Mouse (Mus musculus) forebrain, embryonic 14.5 days (tissue): ENCODE results near the gene Fam43b. TPM values are rescaled to one million over a fixed set of nuclear protein-coding genes. Genes with fewer than 3 reads are reported as not detected.

ENCODE experiments used
- ATAC-seq: fragments of 200-750 bp; cut with Nextera tagmentation; 2 replicates; pipeline ENCODE4 v1.8.0; 2017; ENCODE audit warnings: mild to moderate bottlenecking, moderate library complexity
- DNase-seq: peaks from one replicate; pipeline ENCODE4 v3.0.0-alpha.2; 2015; ENCODE audit warnings: low spot score
- H3K27ac ChIP-seq: fragments of 300-500 bp; sonication (generic); 2 replicates; pipeline ENCODE4 v1.5.1; 2014; ENCODE audit warnings: low read depth, mild to moderate bottlenecking, control low read depth, low read length, moderate library complexity
- H3K27me3 ChIP-seq: fragments of 300-500 bp; sonication (generic); replicated peaks from 2 replicates; pipeline ENCODE4 v1.6.1; 2014; ENCODE audit warnings: low read length, control low read depth, mixed read lengths; ENCODE audit not compliant: control insufficient read depth, insufficient read depth
- H3K36me3 ChIP-seq: fragments of 300-500 bp; sonication (generic); 2 replicates; pipeline ENCODE4 v1.6.1; 2014; ENCODE audit warnings: low read length, control low read depth; ENCODE audit not compliant: control insufficient read depth, insufficient read depth
- H3K4me1 ChIP-seq: fragments of 300-500 bp; sonication (generic); 2 replicates; pipeline ENCODE4 v1.6.1; 2014; ENCODE audit warnings: antibody characterized with exemption, low read length, control low read depth; ENCODE audit not compliant: control insufficient read depth, insufficient read depth
- H3K4me2 ChIP-seq: fragments of 300-500 bp; sonication (generic); 2 replicates; pipeline ENCODE4 v1.6.1; 2014; ENCODE audit warnings: mild to moderate bottlenecking, control low read depth, low read length
- H3K4me3 ChIP-seq: fragments of 300-500 bp; sonication (generic); 2 replicates; pipeline ENCODE4 v1.5.1; 2014; ENCODE audit warnings: low read depth, low read length, control low read depth
- H3K9ac ChIP-seq: fragments of 300-500 bp; sonication (generic); 2 replicates; pipeline ENCODE4 v1.6.1; 2014; ENCODE audit warnings: mild to moderate bottlenecking, low read length, control low read depth, moderate library complexity
- H3K9me3 ChIP-seq: fragments of 300-500 bp; sonication (generic); replicated peaks from 2 replicates; pipeline ENCODE4 v1.6.1; 2016; ENCODE audit warnings: low read length, control low read depth, mixed read lengths; ENCODE audit not compliant: control insufficient read depth
- WGBS: fragments of 180-500 bp; shearing (Covaris S2); extraction: QIAGEN DNeasy Blood & Tissue Kit; methylation state at CpG from one replicate; pipeline ENCODE4 v1.1.7; 2014; 5-methylcytosine and 5-hydroxymethylcytosine counted together
- polyA plus RNA-seq: library from polyadenylated mRNA; unstranded; fragments of >200 nt; fragmentation: Nextera tagmentation; extraction: Ambion mirVana; gene quantifications from 2 replicates; pipeline ENCODE4 v1.2.1, GENCODE M21; 2014

Fam43b gene
- polyA plus RNA-seq, 1 experiment from 2014 or later = 1.8 TPM

DNA sequence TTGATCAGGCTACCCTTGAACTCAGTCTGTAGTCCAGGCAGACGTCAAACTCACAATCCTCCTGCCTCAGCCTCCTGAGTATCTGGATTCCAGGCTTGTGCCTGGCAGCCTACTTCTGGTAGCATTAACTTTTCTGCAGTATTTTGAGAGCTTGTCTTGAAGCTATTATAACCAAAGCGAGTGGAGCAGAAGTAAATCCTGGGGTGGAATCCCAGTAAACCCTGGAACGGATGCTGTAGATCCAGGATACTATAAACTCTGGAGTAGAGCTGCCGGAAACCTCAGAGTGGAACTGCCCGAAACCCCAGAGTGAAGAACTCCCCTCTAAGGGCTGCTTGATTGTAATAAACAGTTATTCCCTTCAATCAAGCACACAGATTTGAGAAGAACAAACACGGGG lies 18.8 kb downstream of the Fam43b start:
- no peaks in the 10 kb centered on the region for H3K36me3 ChIP-seq
- H3K27me3 ChIP-seq = no peaks in the 10 kb centered on the region
- H3K9ac ChIP-seq = no peak overlapping the region
- H3K4me3 ChIP-seq = no peak overlapping the region
- DNase-seq (peak; percentile 62), ATAC-seq (no peak)
- 48% methylated on average over 6 of the region's 6 CpGs for WGBS
- no peaks in the 10 kb centered on the region for H3K4me1 ChIP-seq
- H3K4me2 ChIP-seq = no peak overlapping the region
- no peaks in the 10 kb centered on the region for H3K9me3 ChIP-seq
- no peak overlapping the region for H3K27ac ChIP-seq

DNA sequence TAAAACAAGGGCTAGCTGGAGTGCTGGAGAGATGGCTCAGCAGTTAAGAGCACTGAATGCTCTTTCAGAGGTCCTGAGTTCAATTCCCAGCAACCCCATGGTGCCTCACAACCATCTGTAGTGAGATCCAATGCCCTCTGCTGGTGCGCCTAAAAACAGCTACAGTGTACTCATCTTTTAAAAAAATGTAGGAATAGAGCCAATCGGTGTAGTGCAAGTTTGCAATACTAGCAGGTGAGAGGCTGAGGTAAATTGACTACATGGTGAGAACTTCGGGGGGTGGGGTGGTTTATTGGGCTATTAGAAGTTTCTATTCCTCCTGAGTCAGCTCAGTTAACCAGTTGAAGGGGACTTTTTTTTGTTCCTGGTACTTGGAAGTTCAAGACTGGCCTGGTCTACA lies 21.2 kb downstream of the Fam43b start:
- Histone ChIP-seq H3K27me3 (no peaks in the 10 kb centered on the region), H3K4me3 (no peak overlapping the region), H3K9me3 (no peaks in the 10 kb centered on the region), H3K27ac (no peak overlapping the region), H3K4me1 (no peaks in the 10 kb centered on the region), H3K4me2 (no peak overlapping the region), H3K9ac (no peak overlapping the region), H3K36me3 (no peaks in the 10 kb centered on the region)
- DNase-seq = no peak
- WGBS = 86% methylated on average over 3 of the region's 3 CpGs
- ATAC-seq = no peak

DNA sequence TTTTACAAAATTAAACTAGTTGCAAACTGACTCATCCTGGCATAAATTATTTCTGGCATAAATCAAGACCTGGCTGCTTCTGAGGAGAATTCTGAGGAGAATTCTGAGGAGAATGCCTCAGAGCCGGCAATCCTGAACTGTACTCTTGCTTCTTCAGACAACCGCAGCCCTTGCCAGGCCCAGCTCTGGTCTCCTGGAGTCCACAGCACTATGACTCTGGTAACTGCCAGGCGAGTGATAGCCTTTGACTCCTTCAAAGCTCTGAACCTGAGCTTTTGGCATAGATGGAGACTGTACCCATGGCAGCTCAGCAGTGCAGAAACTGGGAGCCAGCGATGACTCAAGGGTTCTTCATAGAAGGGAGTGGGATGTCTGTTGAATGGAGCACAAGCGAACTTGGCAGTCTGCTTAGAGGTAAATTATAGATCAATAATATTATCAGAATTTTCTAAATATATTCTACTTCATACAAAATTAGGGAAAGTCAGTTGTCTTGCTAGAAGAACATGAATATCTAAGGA lies 25.3 kb downstream of the Fam43b start:
- Histone ChIP-seq H3K9ac (no peak overlapping the region), H3K27ac (no peak overlapping the region), H3K4me2 (no peak overlapping the region), H3K4me1 (peaks cover 7% of the 10 kb centered on the region; the same call in 1 of the 2 replicates), H3K36me3 (no peaks in the 10 kb centered on the region), H3K4me3 (no peak overlapping the region), H3K9me3 (no peaks in the 10 kb centered on the region), H3K27me3 (0 out of 2 replicates have a peak, but pooled peaks cover 4% of the 10 kb centered on the region)
- DNase-seq (no peak), ATAC-seq (no peak)
- WGBS = 87% methylated on average over 5 of the region's 5 CpGs

DNA sequence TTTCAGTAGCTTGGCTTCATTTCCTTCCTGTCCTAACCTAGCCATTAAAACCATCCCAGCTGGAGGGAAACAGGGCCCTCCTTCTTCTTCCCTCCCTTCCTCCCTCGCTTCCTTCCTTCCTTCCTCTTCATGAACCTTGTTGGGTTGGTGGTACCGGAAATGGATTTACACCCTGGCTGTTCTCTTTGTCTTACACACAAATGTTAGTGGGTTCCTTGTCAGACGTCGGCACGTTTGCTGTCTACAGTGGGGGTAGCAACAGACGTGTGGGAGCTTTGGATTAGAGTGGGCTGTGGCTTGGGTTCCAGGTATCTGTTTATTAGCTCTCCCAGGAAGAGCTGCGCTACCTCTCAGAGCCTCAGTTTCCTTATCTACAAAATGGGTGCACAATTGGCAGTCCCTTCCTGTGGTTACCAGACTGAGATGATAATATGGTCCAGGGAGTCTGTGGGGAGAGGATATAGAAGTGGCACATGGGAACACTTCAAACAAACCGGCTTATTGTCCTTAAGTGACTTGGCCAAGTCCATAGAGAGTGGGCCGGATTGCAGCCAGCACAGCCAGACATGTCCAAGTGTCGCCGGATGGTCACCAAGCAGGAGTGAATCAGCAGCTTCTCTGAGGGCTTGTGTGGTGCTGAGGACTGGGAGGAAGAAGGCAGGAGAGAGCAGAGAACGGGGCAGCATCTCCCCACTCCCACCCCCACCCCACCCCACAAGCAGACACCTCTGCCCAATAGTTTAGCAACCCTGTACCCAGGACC lies 27.6 kb downstream of the Fam43b start:
- no peak overlapping the region for H3K27ac ChIP-seq
- no peak overlapping the region for H3K4me3 ChIP-seq
- H3K4me2 ChIP-seq = peak overlapping the region; percentile 44; the same call in 1 of the 2 replicates
- DNase-seq (no peak), ATAC-seq (no peak)
- 82% methylated on average over 12 of the region's 12 CpGs for WGBS
- H3K27me3 ChIP-seq = 0 out of 2 replicates have a peak, but pooled peaks cover 4% of the 10 kb centered on the region
- H3K4me1 ChIP-seq = peaks cover 7% of the 10 kb centered on the region; the same call in 1 of the 2 replicates
- no peak overlapping the region for H3K9ac ChIP-seq
- H3K9me3 ChIP-seq = no peaks in the 10 kb centered on the region
- H3K36me3 ChIP-seq = no peaks in the 10 kb centered on the region

DNA sequence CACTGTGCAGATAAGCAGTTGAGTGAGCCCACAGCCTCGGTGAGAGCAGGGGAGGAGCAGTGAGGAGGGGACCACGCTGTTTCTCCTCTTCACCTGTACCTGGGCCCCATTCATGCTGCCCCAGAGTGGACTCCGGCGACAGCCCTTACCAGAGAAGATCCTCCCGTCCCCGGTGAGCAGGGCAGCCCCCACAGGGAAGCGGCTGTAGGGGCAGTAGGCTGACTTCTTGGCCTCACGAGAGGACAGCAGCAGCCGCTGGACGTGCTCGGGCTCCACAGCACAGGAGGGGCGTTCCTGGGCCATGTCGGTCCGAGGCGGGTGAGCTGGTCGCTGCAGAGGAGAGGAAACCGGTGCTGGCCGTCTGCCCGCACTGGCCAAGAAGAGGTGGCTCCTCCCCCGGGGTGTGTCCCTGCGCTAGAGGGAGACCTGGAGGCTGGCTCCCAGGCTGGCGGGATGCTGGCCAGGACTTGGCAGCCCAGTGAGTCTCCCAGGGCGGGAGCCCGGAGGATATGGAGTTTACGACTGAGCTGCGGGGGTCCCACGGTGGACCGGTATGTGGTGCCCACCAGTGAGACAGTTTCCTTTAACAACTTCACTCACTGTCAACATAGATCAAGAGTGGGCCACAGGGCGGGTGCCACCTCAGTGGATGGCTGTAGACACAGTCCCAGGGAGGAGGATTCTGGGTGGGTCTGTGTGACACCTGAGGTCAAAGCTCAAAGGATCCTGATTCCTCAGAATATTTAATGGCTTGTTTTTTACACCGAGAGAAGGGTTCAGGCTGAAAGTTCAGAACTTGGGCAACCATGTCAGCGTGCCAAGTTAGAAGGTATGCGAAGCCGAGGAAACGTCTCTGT lies 28.5 kb downstream of the Fam43b start, which contains the start of gene Cda:
Gene Cda (minus strand): TSS at position 352 of the 857 bp plus-strand sequence.
- peak; percentile 78 for DNase-seq

DNA sequence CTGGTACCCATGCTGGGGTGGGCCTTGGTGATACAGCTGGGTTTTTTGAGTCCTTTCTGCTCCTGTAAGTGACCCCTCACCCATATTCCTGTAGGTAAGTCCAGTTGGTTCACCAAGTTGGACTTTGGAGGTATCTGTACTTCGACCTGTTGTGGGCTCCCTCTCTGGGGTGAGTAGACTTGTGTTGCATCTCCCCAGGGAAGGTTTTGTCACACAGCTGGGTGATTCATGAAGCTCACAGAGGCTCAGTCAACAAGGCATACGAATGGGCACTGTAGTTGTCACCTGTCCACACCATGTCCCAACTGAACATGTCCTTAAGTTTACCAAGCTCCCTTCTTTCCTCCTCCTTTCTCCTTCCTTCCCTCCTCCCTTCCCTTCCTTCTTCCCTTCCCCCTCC lies 29.8 kb downstream of the Fam43b start:
- H3K36me3 ChIP-seq = no peaks in the 10 kb centered on the region
- ATAC-seq (no peak), DNase-seq (no peak)
- no peaks in the 10 kb centered on the region for H3K9me3 ChIP-seq
- H3K4me1 ChIP-seq = peaks cover 7% of the 10 kb centered on the region; the same call in 1 of the 2 replicates
- 69% methylated on average over 2 of the region's 2 CpGs for WGBS
- H3K4me3 ChIP-seq = no peak overlapping the region
- H3K27me3 ChIP-seq = 0 out of 2 replicates have a peak, but pooled peaks cover 4% of the 10 kb centered on the region
- H3K9ac ChIP-seq = no peak overlapping the region
- no peak overlapping the region for H3K27ac ChIP-seq
- H3K4me2 ChIP-seq = no peak overlapping the region

More for the DNA sequence above, 28.5 kb downstream of the Fam43b start, which contains the start of gene Cda:
- Histone ChIP-seq H3K4me3 (peak within 1 kb of the TSS; percentile 9), H3K4me2 (peak within 1 kb of the TSS; percentile 44), H3K27ac (no peak within 1 kb of the TSS), H3K27me3 (0 out of 2 replicates have a peak, but pooled peaks cover 4% of the 10 kb centered on the region), H3K4me1 (peaks cover 7% of the 10 kb centered on the region; the same call in 1 of the 2 replicates), H3K9ac (peak within 1 kb of the TSS; percentile 33; the same call in 1 of the 2 replicates), H3K36me3 (no peaks in the 10 kb centered on the region), H3K9me3 (no peaks in the 10 kb centered on the region)
- WGBS = 9% methylated on average over 34 of the region's 34 CpGs
- peak; percentile 69 for ATAC-seq

DNA sequence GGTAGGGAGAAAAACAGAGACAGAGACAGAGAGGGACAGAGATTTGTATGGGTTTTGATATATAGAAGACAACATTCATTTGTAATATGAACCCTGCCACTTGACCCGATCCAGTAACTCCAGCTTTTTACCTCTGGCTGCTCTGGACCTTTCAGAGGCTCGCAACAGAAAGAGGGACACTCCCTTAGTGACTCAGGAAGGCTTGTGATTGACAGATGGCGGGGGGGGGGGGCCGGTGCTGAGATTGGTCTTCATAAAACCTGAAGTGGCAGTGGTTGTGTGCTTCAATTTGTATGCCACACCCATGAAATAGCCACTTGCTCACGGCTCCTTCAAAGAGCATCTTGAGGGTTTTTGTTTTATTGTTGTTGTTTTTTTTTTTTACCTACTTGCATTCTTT lies 32.8 kb downstream of the Fam43b start:
- H3K27me3 ChIP-seq = 0 out of 2 replicates have a peak, but pooled peaks cover 4% of the 10 kb centered on the region
- no peak overlapping the region for H3K27ac ChIP-seq
- H3K9me3 ChIP-seq = no peaks in the 10 kb centered on the region
- H3K4me3 ChIP-seq = no peak overlapping the region
- 65% methylated on average over 5 of the region's 5 CpGs for WGBS
- no peak for DNase-seq
- no peak overlapping the region for H3K4me2 ChIP-seq
- H3K36me3 ChIP-seq = no peaks in the 10 kb centered on the region
- peaks cover 7% of the 10 kb centered on the region; the same call in 1 of the 2 replicates for H3K4me1 ChIP-seq
- H3K9ac ChIP-seq = no peak overlapping the region
- no peak for ATAC-seq

DNA sequence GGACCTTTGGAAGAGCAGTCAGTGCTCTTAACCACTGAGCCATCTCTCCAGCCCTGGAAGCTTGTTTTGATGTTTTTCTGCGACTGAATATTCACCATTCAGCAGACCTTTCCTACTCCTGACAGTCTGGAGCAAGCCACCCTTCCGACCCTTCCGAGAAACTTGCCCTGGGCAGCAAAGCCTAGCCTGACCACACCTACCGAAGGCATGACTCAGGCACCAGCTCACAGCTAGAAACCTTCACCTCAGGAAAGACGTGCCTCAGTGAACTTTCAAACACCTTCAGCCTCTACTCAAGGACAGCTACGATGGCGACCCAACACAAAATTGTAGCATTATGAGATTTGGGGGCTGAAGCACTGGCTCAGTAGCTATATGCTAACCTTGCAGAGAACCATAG lies 33.4 kb downstream of the Fam43b start:
- Histone ChIP-seq H3K4me3 (no peak overlapping the region), H3K27ac (no peak overlapping the region), H3K36me3 (no peaks in the 10 kb centered on the region), H3K4me2 (no peak overlapping the region), H3K9me3 (no peaks in the 10 kb centered on the region), H3K4me1 (peaks cover 3% of the 10 kb centered on the region; the same call in 1 of the 2 replicates), H3K9ac (no peak overlapping the region), H3K27me3 (0 out of 2 replicates have a peak, but pooled peaks cover 4% of the 10 kb centered on the region)
- ATAC-seq (no peak), DNase-seq (no peak)
- WGBS = 85% methylated on average over 7 of the region's 7 CpGs
